Mouse (Mus musculus) intestine, postnatal 0 days (tissue): ENCODE measurements at regions not wholly inside any gene's neighbourhood (a gene's known extent, or its start where the extent isn't known, plus 50 kb on each side); places are given as distances from the start of the nearest gene placed in this dataset.

Experiments
- ATAC-seq: fragments of 200-750 bp; cut with Nextera tagmentation; 2 replicates; pipeline ENCODE4 v1.8.0; 2017; ENCODE audit warnings: mild to moderate bottlenecking, moderate TSS enrichment, moderate library complexity
- H3K27ac ChIP-seq: fragments of 300-500 bp; sonication (generic); 2 replicates; pipeline ENCODE4 v1.5.1; 2014; ENCODE audit warnings: mild to moderate bottlenecking, low read depth, low read length, moderate library complexity
- H3K27me3 ChIP-seq: fragments of 300-500 bp; sonication (generic); replicated peaks from 2 replicates; pipeline ENCODE4 v1.6.1; 2014; ENCODE audit warnings: low read length, mixed read lengths; ENCODE audit not compliant: control insufficient read depth, insufficient read depth
- H3K36me3 ChIP-seq: fragments of 300-500 bp; sonication (generic); 2 replicates; pipeline ENCODE4 v1.6.1; 2014; ENCODE audit warnings: mild to moderate bottlenecking, moderate library complexity; ENCODE audit not compliant: control insufficient read depth, insufficient read depth
- H3K4me1 ChIP-seq: fragments of 300-500 bp; sonication (generic); replicated peaks from 2 replicates; pipeline ENCODE4 v1.6.1; 2014; ENCODE audit warnings: antibody characterized with exemption, low read length, mixed read lengths; ENCODE audit not compliant: control insufficient read depth, insufficient read depth
- H3K4me2 ChIP-seq: fragments of 300-500 bp; sonication (generic); replicated peaks from 2 replicates; pipeline ENCODE4 v1.6.1; 2014; ENCODE audit warnings: low read depth, mild to moderate bottlenecking, moderate library complexity
- H3K4me3 ChIP-seq: fragments of 300-500 bp; sonication (generic); 2 replicates; pipeline ENCODE4 v1.5.1; 2014; ENCODE audit warnings: low read depth, low read length
- H3K9ac ChIP-seq: fragments of 300-500 bp; sonication (generic); 2 replicates; pipeline ENCODE4 v1.6.1; 2014; ENCODE audit warnings: mild to moderate bottlenecking, low read depth, low read length
- H3K9me3 ChIP-seq: fragments of 300-500 bp; sonication (generic); 2 replicates; pipeline ENCODE4 v1.6.1; 2016; ENCODE audit warnings: mixed run types; ENCODE audit not compliant: control insufficient read depth
- CTCF ChIP-seq: sonication (generic); IDR thresholded peaks from 2 replicates; pipeline ENCODE4 v1.5.1; 2016; ENCODE audit warnings: low read depth, mild to moderate bottlenecking, control low read depth, antibody characterized with exemption, moderate library complexity
- WGBS: fragments of 180-500 bp; shearing (Covaris S2); extraction: QIAGEN DNeasy Blood & Tissue Kit; methylation state at CpG from one replicate; pipeline ENCODE4 v1.1.7; 2014; 5-methylcytosine and 5-hydroxymethylcytosine counted together

- 79% methylated on average over 15 of the region's 15 CpGs for WGBS
- Histone ChIP-seq H3K36me3 (no peaks in the 10 kb centered on the region), H3K4me1 (no peaks in the 10 kb centered on the region), H3K27ac (no peak overlapping the region), H3K27me3 (no peaks in the 10 kb centered on the region), H3K9me3 (no peaks in the 10 kb centered on the region), H3K9ac (no peak overlapping the region), H3K4me3 (no peak overlapping the region), H3K4me2 (no peak overlapping the region)
- ATAC-seq, result no peak
- no peak for TF ChIP-seq CTCF
These were observed 60.8 kb upstream of the Peli2 start for GRCm38 (mm10) chr14:48059664-48060455.

- Histone ChIP-seq H3K4me3 (no peak overlapping the region), H3K9me3 (no peaks in the 10 kb centered on the region), H3K27ac (no peak overlapping the region), H3K4me2 (no peak overlapping the region), H3K4me1 (no peaks in the 10 kb centered on the region), H3K36me3 (no peaks in the 10 kb centered on the region), H3K9ac (no peak overlapping the region), H3K27me3 (no peaks in the 10 kb centered on the region)
- no peak for ATAC-seq
- no peak for TF ChIP-seq CTCF
- WGBS, result 62% methylated on average over 3 of the region's 3 CpGs
These were observed 52.0 kb upstream of the Peli2 start for GRCm38 (mm10) chr14:48068641-48069040.
